Mouse (Mus musculus): ENCODE results near the gene Ski. TPM values are rescaled to one million over a fixed set of nuclear protein-coding genes. Genes with fewer than 3 reads are reported as not detected.

Ski gene
- total RNA-seq, 2 experiments from 2014 or later, result 117 to 121 TPM

GRCm38 (mm10) chr4:155139281-155140045 is 82.9 kb downstream of the Ski start:
- intact Hi-C loops (cut with DNase I), result no loop called here
- DNase-seq, result no peak

DNA sequence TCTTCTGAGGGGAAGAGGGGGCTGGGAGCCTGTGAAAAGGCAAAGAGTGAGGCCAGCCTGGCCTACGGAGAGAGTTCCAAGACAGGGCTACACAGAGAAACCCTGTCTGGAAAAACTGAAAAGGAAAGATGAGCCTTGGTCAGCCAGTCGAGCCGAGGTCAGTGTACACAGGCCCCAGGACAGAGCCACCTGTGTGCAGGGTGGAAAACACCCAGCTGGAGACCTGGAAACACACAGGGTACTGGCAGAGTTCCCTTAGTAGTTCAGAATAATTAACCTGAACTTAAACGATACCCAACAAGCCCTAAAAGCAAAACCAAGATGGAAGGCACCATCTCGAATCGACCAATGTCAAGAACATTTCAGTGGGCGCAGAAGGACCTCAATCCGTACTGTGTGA is 83.9 kb downstream of the Ski start:
- intact Hi-C loops (cut with DNase I), result no loop called here

GRCm38 (mm10) chr4:155137891-155138290 is 84.5 kb downstream of the Ski start:
- intact Hi-C loops (cut with DNase I), result no loop called here
- DNase-seq, result peak; percentile 45

More for the DNA sequence above, 83.9 kb downstream of the Ski start:
- DNase-seq, result no peak

DNA sequence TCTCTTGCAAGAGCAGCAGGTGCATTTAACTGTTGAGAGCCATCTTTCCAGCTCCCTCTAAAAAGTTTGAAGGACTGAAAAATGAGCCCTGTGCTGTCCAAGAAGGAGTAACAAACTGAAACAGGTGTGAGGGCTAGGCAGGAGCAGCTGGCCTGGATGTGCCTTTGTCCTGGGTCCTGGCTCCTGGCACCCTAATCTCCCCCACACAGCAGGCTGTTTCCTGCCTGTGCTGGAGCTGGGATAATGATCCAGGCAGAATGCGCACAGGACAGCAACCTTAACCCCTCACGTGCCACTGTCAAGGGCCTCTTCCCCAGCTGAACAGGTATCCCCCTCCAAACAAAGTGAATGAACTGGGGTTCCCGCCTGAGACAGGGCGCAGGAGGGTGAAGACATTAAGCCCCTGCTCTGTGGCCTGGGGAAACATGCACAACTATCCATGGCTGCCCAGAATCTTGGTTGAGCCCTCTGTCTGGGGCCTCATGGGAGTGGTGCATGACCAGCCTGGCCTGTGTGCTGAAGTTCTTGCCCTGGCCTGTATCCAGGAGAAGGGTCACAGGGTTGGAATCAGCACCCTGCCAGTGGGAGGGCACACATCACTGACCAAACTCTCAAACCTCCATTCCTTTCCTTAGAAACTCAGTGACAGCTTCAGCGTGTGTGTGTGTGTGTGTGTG is 86.3 kb downstream of the Ski start:
- intact Hi-C loops (cut with DNase I), result no loop called here
- DNase-seq, result no peak

- intact Hi-C loops (cut with DNase I), result no loop called here
- no peak for DNase-seq
These were observed 87.7 kb downstream of the Ski start for GRCm38 (mm10) chr4:155134686-155135172.

DNA sequence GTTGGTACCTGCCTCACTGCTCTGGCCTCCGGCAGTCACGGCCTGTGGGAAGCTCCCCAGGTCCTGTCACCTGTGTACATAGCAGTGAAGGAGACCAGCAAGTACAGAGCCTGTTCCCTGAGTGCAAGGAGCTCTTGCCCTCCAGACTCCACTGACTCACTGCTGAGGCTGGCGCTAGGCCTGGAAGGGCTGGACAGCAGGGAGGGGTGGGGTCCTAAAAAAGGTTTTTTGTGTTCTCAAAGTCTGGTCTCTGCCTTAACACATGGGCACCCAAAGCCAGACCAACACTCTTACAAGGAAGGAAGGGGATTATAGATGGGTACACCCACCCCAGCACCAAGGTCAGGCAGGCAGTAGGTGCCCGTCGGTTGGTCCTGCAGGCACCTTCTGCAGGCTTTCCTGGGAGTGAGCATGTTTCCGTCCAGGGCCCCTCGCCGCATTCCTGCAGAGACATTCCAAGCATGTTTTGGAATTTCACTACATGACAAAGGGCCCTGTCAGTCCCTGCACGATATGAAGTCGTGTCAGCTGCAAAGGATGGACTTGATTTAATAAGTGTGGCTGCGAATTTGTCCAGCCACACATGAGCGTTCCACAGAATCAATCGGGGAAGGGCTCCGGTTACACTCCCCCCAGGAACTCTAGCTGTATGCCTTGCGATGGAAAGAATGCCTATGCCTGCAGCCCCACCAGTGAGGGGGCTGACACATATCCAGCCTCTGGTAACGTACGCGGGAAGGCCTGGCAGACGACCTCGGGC is 88.6 kb downstream of the Ski start:
- DNase-seq, result no peak
- intact Hi-C loops (cut with DNase I), result no loop called here

GRCm38 (mm10) chr4:155133188-155133587 is 89.2 kb downstream of the Ski start:
- intact Hi-C loops (cut with DNase I), result no loop called here

GRCm38 (mm10) chr4:155130616-155131015 is 91.8 kb downstream of the Ski start:
- no peak for DNase-seq
- intact Hi-C loops (cut with DNase I), result no loop called here

More at GRCm38 (mm10) chr4:155133188-155133587, 89.2 kb downstream of the Ski start:
- DNase-seq, result no peak

- intact Hi-C loops (cut with DNase I), result no loop called here
- peak; percentile 88 for DNase-seq
These were observed 92.4 kb downstream of the Ski start for GRCm38 (mm10) chr4:155129996-155130395.

- intact Hi-C loops (cut with DNase I), result no loop called here
- DNase-seq, result no peak
These were observed 93.1 kb downstream of the Ski start for GRCm38 (mm10) chr4:155129132-155129917.

DNA sequence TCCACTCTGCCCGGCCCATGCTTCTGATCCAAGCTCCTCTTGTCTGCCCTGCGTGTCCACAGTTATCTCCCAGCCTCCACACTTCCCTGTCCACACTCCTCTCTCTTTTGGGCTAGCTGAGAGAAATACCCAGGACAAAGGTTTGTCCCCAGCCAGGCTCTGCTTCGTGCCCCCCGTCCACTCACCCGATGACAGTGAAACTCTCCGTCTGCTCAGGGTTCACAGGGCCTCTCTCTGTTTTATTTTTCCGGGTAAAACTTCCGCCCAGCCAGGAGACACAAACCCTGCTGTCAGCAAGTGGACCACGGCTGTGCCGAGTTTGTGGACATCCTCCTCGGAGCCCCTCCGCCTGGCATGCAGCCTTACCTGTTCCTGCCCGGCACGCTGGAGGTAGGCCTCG is 94.0 kb downstream of the Ski start:
- intact Hi-C loops (cut with DNase I), result no loop called here

GRCm38 (mm10) chr4:155126602-155127372 is 95.6 kb downstream of the Ski start:
- peak; percentile 35 for DNase-seq
- intact Hi-C loops (cut with DNase I), result no loop called here

More for the DNA sequence above, 94.0 kb downstream of the Ski start:
- no peak for DNase-seq

- no peak for DNase-seq
- intact Hi-C loops (cut with DNase I), result no loop called here
These were observed 96.2 kb downstream of the Ski start for GRCm38 (mm10) chr4:155126194-155126593.

DNA sequence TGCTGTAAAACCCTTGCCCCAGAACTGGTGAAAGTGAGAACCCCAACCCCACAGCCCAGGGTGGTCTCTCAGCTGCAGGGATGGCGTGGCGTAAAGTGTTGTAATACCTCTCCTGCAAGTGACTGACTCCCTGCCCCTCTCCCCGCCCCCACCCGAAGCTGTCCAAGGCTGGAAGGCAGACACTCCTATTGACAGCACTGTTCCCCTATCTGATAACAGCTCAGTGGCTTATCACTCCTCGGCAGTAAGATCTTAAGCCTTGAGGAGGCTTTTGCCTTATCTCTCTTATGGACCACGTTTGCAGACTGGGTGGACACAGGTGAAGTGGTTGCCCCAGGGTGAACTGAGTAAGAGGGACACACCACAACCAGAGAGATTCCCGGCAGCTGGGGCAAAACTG is 97.1 kb downstream of the Ski start:
- DNase-seq, result no peak
- intact Hi-C loops (cut with DNase I), result no loop called here

DNA sequence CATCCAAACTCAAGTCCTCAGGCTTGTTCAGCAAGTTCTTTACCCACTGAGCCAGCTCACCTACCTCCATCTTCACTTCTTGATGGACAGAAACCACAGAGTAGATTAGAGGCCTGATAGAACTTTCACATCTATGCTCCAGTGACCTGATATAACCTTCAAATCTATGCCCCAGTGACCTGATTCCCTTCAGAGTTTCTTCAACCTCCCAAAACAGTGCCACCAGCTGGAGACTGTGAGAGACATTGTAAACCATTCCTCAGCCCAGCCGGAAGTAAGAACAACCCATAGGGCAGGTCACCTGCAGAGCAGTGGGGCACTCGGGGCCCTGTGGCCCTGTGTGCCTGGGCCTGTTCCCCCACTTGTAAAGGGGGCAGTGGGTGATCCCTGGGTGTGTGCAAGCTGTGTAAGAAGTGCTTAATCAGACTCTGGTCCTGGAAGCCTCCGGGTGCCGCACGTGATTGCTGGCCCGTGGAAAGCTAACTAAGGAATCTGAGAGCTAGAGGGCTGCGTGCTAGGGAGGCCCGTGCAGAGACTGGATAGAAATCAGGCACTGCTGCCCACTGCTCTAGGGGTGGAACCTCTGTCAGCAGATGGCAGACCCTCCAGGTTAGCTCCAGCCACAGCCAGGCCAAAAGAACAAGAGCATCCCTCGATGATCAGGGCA is 98.4 kb downstream of the Ski start:
- intact Hi-C loops (cut with DNase I), result no loop called here
- no peak for DNase-seq

DNA sequence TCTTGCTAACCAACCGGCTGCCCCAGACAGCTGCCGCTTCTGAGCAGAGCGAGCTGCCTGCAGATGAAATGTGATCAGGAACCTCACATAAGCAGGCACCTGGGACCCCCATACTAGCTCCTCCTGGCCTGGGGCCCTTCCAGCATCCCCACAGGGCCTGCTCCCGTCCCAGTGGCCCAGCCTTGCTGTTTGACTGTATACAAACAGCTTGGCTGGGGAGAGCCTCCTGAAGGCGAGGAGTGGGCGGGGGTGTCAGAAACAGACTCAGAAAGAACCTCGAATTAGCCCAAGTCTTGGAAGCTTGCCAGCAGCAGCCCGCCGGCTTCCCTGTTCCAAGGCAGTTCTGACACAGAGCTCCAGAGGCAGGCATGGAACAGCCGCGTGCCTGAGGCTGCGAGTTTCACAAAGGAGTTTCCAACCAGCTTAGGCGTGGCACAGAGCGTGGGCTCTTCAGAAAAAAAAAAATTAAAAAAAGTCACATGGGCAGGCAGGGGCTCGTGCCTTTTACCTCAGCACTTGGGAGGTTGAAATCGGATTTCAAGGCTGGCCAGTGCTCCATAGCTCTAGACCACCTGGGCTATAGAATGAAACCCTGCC is 99.8 kb downstream of the Ski start:
- intact Hi-C loops (cut with DNase I), result no loop called here
- peak; percentile 90 for DNase-seq

GRCm38 (mm10) chr4:155121915-155122443 is 100.4 kb downstream of the Ski start:
- DNase-seq, result no peak
- intact Hi-C loops (cut with DNase I), result no loop called here

- no peak for DNase-seq
- intact Hi-C loops (cut with DNase I), result no loop called here
These were observed 101.2 kb downstream of the Ski start for GRCm38 (mm10) chr4:155121222-155121621.

DNA sequence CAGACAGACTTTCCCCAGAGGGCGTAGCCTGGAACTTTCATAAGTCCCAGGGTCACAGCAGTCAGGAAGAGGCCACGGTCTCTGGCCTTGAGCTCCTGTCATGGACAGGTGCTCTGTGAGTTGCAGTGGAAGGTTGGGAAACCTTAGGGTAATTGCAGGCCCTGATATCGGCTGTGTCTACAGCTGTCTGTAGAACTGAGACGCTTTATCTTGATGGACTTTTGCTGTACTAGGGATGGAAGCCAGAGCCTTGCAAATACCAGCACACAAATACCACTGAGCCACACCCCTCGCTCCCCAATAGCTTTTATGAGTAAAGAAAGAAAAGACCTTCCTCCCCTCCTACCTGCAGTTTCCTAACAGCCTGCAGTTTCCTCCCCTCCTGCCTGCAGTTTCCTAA is 101.8 kb downstream of the Ski start:
- intact Hi-C loops (cut with DNase I), result no loop called here
- DNase-seq, result no peak

Measured in left cerebral cortex, postnatal 4 days (tissue).